Mouse (Mus musculus): ENCODE measurements around the gene Klhl2. TPM values are rescaled to one million over a fixed set of nuclear protein-coding genes. Genes with fewer than 3 reads are reported as not detected.

Gene Klhl2
- total and polyA plus RNA-seq, 3 experiments, result 9.3 to 11.5 (median 10.8) TPM

DNA sequence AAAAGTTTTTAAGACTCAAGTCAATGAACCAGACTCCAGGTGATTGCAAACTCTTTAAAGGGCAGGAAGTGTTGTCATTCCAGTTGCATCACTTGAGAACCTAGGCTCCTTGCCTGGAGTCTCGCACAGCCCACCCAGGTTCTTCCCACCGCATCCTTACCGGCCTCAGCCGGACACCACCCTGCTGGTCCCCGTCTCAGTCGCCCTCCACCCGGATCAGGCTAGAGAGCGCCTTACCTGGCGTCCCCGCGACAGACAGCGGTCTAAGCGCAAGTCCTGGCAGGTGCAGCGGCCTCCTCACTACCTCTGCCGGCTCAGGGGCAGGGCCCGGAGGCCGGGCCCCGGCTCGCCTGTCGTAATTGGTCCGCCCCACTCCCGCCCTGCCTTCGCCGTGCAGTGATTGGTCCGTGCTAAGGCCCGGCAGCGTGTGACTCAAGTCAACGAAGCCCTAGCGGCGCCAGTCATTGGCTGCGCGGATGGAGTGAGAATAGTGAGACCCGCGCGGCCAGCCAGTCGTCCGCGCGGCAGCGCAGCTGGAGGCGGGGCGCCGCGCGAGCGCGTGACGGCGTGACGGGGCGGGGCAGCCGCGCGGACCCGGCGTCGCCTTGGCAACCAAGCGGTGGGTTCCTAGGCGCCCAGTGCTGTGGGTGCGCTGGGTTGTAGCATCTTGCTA is 116.4 kb downstream of the Klhl2 start, which contains the start of gene Msmo1 (continued):
- TF ChIP-seq USF2 (conservative IDR thresholded peaks at IDR 0.05; ENCODE audit: low read depth, low read length), result no peak
- TF ChIP-seq BHLHE40 (IDR thresholded peaks at IDR 0.05; ENCODE audit: low read depth, low read length), result peak; percentile 62; the same call in 1 of the 2 replicates
- TF ChIP-seq HCFC1 (IDR thresholded peaks at IDR 0.05; ENCODE audit: low read depth, low read length), result peak; percentile 70
- peak; percentile 29 for TF ChIP-seq USF1 (IDR thresholded peaks at IDR 0.05; ENCODE audit: low read depth, low read length)
- TF ChIP-seq IRF4 (IDR thresholded peaks at IDR 0.05; ENCODE audit: low read depth, low read length), result 0 out of 2 replicates have a peak, but pooled peaks have one; percentile 38
- 0 out of 2 replicates have a peak, but pooled peaks have one; percentile 12 for TF ChIP-seq MAZ (IDR thresholded peaks at IDR 0.05; ENCODE audit: low read depth, low read length)
- no peak for TF ChIP-seq ZC3H11A (IDR thresholded peaks at IDR 0.05; ENCODE audit: low read depth, low read length)

DNA sequence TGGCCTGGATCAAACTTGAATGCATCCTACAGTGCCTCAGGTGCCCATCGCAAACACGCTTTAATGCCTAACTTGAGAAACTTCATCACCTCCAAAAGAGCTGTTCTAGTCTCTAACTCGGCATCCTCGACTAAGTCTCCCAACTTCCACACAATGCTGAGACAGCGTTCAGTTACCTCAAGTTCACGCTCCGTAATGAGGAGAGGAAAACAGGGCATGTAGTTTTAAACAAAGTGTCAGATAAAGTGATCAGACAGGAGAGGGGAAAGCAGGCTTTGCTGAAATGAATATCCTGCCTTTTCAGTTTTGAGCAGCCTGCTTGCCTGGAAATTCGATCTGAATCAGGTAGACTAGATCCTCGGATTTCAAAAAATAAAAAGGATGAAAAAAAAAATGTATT is 117.2 kb downstream of the Klhl2 start:
- dilution Hi-C loops (cut with MboI; ENCODE audit: extremely low pct_ligation_motif_present, extremely low pct_unique_long_range_greater_than_20kb, low sequenced_read_pairs) (no loop called here), in situ Hi-C loops (cut with MboI; ENCODE audit: low pct_ligation_motif_present, low pct_unique_long_range_greater_than_20kb, low sequenced_read_pairs) (loop anchor here (10.0 to 25.0 kb wide), 2 partner anchors 102 to 205 kb away; partner anchors contain the start of gene Tmem192)
- Histone ChIP-seq H3K27ac (ENCODE audit: insufficient read depth, low read depth) (no peak overlapping the region), H3K36me3 (replicated peaks in 1 of 2; ENCODE audit: control insufficient read depth in 1 of 2, insufficient read depth in 1 of 2, low read length in 1 of 2) (peaks cover 8 to 28% of the 10 kb centered on the region in 2 experiments), H3K79me2 (replicated peaks; ENCODE audit: control insufficient read depth, extremely low read depth, insufficient read depth, poor library complexity, severe bottlenecking) (peaks cover 29% of the 10 kb centered on the region), H3K9me3 (replicated peaks; ENCODE audit: low read length) (no peaks in the 10 kb centered on the region), H3K4me3 (replicated peaks in 1 of 3; ENCODE audit: low read depth in 2 of 3, low read length in 2 of 3, poor library complexity in 1 of 3) (peak overlapping the region; percentile 65 to 90 (median 89)), H3K9ac (ENCODE audit: insufficient read depth, low read depth) (peak overlapping the region; percentile 67), H3K4me2 (ENCODE audit: insufficient read depth, low read depth, poor library complexity, severe bottlenecking) (peak overlapping the region; percentile 90), H3K4me1 (ENCODE audit: control insufficient read depth in 1 of 2, insufficient read depth in 2 of 2) (peaks cover 4 to 31% of the 10 kb centered on the region in 2 experiments; a peak in 2 of 4 replicates), H3K27me3 (replicated peaks) (no peaks in the 10 kb centered on the region)
- no peak for DNase-seq (ENCODE audit: extremely low read depth)
- TF ChIP-seq BHLHE40 (IDR thresholded peaks at IDR 0.05; ENCODE audit: low read depth, low read length) (no peak), POLR2A (IDR thresholded peaks at IDR 0.05; ENCODE audit: low read depth, low read length) (no peak), SMC3 (IDR thresholded peaks at IDR 0.05; ENCODE audit: low read depth, low read length) (no peak), JUN (IDR thresholded peaks at IDR 0.05; ENCODE audit: insufficient read depth, low read depth, low read length) (no peak), CHD2 (IDR thresholded peaks at IDR 0.05; ENCODE audit: low read length) (no peak)

- in situ Hi-C loops (cut with MboI; ENCODE audit: low pct_ligation_motif_present, low pct_unique_long_range_greater_than_20kb, low sequenced_read_pairs) (loop anchor here (25.0 kb wide), 1 partner anchor 209 kb away; the partner anchor contains the start of gene Tmem192), dilution Hi-C loops (cut with MboI; ENCODE audit: extremely low pct_ligation_motif_present, extremely low pct_unique_long_range_greater_than_20kb, low sequenced_read_pairs) (no loop called here)
- Histone ChIP-seq H3K4me3 (replicated peaks in 1 of 3; ENCODE audit: low read depth in 2 of 3, low read length in 2 of 3, poor library complexity in 1 of 3) (no peak overlapping the region), H3K27me3 (replicated peaks) (no peaks in the 10 kb centered on the region), H3K9me3 (replicated peaks; ENCODE audit: low read length) (no peaks in the 10 kb centered on the region), H3K27ac (ENCODE audit: insufficient read depth, low read depth) (no peak overlapping the region), H3K36me3 (replicated peaks in 1 of 2; ENCODE audit: control insufficient read depth in 1 of 2, insufficient read depth in 1 of 2, low read length in 1 of 2) (peaks cover 34 to 69% of the 10 kb centered on the region in 2 experiments), H3K9ac (ENCODE audit: insufficient read depth, low read depth) (no peak overlapping the region), H3K4me2 (ENCODE audit: insufficient read depth, low read depth, poor library complexity, severe bottlenecking) (no peak overlapping the region), H3K79me2 (replicated peaks; ENCODE audit: control insufficient read depth, extremely low read depth, insufficient read depth, poor library complexity, severe bottlenecking) (peaks cover 33% of the 10 kb centered on the region), H3K4me1 (ENCODE audit: control insufficient read depth in 1 of 2, insufficient read depth in 2 of 2) (peaks cover 0 to 33% of the 10 kb centered on the region in 2 experiments; a peak in 2 of 4 replicates)
- TF ChIP-seq BHLHE40 (IDR thresholded peaks at IDR 0.05; ENCODE audit: low read depth, low read length), result no peak
- no peak for TF ChIP-seq CHD1 (IDR thresholded peaks at IDR 0.05; ENCODE audit: low read depth, low read length)
- DNase-seq (ENCODE audit: extremely low read depth), result no peak
These were observed 121.7 kb downstream of the Klhl2 start for GRCm38 (mm10) chr8:64728156-64728555.

Measured in CH12.LX (cell line).